Mouse (Mus musculus): ENCODE data around the gene Kdm2b. TPM values are rescaled to one million over a fixed set of nuclear protein-coding genes. Genes with fewer than 3 reads are reported as not detected.
A peak's percentile ranks its signal among the peaks of the same experiment; 100 is the strongest.

Gene Kdm2b
- polyA plus RNA-seq, 1 experiment = 20.5 TPM

DNA sequence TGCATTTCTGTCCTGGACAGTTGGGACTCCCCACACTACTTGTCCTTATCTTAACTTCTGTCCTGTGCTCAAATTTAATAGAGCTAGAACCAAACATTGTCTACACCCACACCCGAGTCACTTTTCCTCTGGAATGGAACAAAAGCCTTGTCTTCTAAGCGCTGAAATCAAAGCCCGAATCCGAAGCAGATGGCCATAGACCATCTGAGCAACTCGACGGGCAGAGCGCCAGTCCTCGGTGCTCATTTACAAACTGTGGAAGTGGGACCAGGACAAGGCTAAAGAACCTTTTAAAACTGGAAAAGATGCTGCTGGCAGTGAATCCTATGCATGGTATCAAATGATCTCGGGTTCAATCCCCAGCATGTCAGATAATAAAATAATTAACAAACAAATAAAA, 17.5 kb downstream of the Kdm2b start:
- DNase-seq (ENCODE audit: low spot score) = no peak

DNA sequence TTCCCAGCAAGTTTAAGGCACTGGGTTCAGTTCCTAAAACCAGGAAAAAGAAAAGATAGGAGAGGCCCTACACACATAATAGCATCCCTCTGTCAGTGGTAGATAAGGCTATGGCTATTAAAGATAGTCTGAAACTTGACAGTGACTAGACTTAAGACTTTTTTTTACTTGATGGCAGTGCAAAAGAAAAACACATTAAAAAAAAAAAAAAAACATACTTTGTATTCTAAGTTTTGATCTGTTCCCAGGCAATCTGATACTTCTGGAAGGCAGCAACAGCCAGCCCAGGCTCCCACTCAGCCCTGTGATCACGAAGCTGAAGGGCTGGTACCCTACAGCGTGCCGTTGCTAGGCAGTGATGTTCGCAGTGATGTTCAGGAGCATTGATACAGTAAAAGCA, 18.2 kb downstream of the Kdm2b start:
- DNase-seq (ENCODE audit: low spot score) = no peak

DNA sequence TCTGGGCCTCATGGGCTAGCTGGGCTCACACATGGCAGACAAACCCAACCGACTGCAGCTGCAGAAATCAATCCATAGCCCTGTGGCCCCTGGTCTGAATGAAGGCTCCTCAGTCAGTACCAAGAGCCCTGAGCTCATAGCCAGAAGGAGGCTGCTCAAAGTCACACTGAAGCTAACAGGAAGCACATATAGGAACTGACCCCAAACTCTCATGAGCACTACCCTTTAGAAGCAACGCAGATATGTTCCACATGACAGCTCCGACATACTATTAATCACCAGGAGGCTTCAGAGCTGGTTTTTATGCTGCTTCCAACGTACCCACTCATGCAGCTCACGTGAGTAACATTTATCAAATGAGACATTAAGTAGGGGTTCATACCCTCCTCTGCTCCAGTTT, 19.6 kb downstream of the Kdm2b start:
- DNase-seq (ENCODE audit: low spot score) = no peak

DNA sequence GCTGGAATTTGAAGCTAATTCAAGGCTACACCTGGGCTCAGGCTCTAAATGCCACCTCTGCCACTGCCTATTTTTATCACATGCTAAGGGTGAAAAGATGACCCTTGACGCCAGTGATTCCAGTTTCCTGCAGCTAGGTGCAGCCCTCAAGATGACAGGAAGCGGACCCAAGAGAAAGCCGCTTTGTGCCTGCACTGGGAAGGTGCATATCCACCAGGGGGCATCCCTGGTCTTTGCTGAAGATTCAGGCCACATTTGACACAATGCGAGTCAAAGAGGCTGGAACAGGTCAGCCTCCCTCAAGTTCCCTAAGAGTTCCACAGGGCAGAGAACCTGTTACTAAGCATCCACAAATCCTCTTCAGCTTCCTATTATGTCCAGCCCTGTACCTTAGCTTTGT, 21.3 kb downstream of the Kdm2b start:
- peak; percentile 53 for DNase-seq (ENCODE audit: low spot score)

DNA sequence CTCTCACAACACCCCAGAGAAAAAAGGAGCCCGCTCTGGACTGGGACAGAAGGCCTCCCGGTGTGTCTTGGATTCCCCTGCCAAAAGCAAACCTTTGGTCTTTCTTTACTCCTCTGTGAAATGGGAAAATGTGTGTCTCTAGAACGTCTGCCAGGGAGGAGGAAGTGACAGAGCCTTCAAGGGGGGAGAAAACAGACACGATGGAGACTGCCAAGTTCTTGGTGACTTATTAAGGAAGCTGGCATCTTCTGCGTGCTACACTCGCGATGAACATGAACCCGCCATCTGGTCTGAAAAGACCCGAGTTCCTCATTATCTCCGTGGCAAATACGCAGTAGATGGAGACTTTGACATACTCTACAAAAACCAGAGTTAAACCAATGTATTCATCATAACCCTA, 24.2 kb downstream of the Kdm2b start:
- DNase-seq (ENCODE audit: low spot score) = no peak

DNA sequence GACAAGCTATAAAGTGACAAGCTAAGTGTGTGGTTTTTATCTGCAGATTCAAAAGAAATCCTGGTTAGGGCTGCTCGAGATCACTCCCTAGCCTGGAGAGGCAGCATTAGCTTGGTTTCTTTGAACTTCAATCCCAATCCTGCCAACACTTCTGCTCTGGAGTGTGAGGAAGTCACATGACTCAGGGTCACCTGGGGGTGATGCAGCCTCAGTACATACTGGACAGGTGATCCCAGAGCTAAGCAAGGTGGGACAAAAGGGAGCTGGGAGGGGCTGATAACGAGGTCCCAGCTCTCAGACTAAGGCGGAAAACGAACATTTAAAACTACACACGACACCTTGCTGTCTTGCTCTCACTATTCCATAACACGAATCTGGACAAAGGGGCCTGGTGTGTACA, 24.8 kb downstream of the Kdm2b start:
- DNase-seq (ENCODE audit: low spot score) = no peak

DNA sequence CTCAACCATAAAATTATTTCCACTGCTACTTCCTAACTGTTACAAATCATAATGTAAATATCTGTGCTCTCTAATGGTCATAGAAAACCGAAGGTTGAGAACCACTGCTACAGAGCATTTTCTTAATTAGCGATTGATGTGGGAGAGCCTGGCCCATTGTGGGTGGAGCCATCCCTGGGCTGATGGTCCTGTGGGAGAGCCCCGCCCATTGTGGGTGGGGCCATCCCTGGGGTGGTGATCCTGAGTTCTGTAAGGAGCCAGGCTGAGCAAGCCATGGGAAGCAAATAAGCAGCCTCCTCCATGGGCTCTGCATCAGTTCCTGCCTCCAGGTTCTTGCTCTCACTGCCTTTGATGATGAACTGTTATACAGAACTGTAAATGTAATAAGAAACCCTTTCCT, 27.7 kb downstream of the Kdm2b start:
- no peak for DNase-seq (ENCODE audit: low spot score)

DNA sequence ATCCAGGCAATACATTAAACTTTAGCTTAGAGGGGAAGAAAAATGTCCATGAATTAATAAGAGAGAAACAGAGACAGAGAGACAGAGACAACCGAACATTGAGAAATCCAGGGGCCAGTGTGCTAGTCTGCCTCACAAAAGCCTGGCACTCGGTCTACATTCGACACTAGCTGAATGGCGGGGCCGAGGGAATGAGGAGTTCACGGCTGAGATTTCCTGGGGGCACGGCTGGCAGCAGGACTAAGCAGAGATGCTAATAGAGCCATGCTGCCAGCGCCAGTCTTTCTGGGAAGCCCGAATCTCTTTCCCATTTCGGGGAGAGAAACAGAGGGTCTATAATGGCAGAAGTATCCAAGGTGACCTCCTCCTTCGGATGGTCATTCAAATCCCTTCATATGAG, 30.2 kb downstream of the Kdm2b start:
- DNase-seq (ENCODE audit: low spot score) = no peak

DNA sequence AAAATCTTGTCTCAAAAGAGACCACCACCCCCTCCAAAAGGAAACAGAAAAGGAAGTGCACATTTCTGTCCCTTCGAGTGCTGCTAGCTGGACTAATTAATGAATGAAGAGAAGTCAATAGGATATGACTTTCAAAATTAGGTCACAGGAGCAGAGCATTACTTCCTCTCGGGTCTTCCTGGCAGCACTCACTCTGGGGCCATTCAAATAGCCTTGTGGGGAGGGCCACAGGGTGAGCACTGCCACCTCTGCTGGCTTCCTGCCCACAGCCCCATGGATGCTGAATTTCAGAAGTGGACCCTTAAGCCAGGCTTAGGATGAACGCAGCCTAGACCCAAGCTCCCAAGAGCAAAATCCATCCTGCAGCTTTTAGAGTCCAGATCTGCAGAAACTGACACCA, 33.6 kb downstream of the Kdm2b start:
- no peak for DNase-seq (ENCODE audit: low spot score)

DNA sequence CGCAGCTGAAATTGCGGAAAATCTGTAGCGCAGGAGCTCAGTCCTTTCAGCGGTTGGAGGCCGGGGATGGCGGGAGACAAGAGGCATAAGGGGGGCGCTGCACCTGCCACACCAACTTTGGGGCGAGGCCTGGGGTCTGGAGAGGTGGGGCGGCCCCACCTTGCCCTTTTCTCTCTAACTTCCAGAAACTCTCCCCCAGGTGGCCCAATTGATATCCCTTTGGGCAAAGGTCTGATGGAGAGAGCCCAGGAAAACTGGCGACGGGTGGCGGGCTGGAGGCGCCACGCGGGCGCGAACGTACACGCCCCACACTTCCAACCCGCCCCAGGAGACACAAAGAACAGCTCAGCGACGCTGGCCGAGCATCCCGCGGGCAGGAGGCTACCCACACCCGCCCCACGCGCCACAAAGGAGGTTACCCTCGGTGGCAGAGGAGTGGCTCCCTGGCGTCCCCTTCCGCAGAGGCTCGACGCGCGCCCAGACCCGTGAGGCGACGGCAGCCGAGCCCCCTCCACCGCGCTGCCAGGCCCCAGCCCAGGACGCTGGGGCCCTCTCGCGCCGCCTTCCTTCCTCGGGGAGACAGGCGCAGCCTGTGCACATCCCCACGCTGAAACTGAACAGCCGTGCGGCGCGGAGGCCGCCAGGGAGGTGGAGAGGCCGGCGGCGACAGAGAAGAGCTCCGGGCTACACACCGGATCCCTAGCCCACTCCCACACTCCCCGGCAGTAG, 37.5 kb downstream of the Kdm2b start:
- no peak for DNase-seq (ENCODE audit: low spot score)

DNA sequence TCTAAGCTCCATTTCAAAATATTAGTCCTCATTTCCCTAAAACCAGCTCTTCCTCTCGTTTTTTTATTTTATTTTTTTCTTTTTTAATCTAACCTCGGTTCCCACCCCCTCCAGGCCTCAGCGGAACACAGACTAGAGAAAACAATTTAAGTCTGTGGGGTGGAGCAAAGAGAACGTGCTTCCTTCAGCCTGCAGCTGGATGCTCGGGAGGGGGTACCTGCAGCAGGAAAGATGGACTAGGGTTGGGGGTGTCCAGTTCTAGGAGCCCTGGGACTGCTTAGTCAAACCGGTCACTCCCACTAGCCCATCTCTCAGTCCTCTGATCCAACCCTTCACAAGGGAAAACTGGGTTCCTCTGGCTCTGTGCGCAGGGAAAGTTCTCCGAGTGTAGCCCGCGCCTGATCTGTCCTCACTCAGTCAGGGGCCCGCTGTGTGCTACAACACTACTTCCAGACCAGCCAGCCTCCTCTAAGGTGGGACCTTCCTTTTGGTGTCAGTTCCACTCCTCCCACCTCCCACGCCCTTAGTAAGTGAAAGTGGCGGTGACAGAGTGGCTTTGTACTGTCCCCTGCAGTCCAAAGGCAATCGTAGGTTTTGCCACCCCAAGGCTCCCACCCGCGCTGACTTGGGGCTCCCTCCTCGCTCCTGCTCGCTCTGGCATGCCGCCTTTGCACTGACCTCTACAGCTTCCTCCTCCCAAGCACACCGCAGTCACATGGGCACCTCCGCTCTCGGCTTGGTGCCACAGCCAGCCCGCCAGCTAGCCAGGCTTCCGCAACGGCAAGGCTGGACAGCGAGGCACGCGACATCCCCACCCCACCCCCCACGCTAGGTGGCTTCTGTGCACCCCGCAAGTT, 38.3 kb downstream of the Kdm2b start:
- DNase-seq (ENCODE audit: low spot score) = peak; percentile 45

DNA sequence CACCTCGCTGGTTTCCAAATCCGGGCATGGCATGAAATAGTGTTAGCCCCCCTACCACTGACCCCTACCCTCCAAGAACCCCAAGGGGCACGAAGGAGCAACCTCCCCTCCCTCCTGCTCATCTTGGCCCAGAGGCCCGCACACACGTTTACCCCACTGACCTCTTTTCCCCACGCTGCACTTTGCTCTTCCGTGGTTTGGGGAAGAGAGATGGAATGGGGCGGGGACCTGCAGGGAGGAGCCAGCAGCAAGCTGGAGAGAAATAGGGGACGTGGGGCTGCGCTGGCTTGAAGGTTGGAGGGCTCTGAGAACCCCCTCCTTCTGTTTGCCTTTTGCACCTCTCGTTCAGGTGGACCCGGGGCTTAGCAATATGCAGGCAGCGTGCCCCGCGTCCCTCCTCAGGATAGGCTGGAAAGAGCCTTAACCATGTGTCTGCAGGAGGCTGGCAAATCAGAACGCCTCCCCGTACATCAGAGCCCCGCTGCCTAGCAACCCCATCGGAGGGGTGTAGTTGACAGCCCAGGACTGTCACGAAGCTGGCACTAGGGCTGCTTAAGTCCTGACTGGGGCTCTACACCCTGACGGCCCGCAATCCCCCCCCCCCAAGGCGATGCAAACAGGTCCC, 39.2 kb downstream of the Kdm2b start:
- no peak for DNase-seq (ENCODE audit: low spot score)

DNA sequence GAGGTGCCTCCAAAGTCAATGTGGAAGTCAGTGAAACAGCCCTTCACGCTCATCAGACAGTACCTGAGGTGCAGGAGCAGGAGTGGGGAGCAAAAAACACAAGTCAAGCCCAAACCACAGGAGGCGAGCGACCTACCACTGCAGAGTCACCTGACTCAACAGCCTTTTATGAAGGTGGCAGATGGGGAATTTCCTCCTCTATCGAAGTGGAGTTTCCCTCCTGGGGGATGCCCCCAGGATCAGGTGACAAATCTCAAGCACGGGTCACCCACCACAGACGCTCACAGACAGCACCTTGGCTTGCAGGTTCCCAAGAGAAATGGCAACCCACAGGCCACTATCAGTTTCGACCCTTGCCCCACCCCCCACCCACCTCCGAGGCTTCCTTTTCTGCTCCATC, 40.5 kb downstream of the Kdm2b start:
- DNase-seq (ENCODE audit: low spot score) = no peak

DNA sequence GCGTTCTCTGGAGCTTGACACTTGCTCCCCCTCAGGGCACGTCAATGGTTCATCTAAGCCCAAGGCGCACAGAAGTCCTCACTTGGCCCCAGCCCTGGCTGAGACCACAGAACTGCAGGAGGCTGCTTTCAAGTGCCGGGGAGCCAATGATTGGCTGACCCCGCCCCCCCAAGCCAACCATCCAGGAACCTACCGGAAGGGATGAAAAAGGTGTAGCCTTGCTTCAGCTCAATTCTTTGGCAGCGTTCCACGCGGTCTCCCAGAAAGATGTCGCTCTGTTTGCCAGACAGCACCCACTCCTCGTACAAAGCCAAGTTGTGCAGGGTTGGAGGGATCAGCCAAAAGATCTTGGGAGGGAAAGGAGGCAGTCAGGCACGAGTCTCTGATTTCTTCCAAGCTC, 42.1 kb downstream of the Kdm2b start:
- no peak for DNase-seq (ENCODE audit: low spot score)

DNA sequence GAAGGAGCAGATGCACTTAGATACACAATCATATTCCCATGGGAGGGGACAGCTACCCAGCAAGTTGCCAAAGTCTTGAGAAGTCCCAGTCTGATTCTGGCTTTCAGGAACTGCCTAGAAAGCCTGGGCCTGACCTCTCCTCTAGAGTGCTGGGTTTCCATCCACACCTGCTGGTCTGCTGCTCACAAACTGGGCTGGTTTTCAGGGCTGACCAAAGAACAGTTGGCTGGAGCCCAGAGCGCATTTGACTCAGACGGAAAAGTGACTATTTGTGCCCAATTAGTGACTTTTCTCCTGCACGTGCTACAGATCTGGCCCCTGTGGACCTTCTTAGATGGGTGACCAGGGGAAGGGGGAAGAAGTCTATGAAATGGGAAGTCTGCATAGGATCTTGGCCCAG, 50.9 kb downstream of the Kdm2b start:
- no peak for DNase-seq (ENCODE audit: low spot score)

DNA sequence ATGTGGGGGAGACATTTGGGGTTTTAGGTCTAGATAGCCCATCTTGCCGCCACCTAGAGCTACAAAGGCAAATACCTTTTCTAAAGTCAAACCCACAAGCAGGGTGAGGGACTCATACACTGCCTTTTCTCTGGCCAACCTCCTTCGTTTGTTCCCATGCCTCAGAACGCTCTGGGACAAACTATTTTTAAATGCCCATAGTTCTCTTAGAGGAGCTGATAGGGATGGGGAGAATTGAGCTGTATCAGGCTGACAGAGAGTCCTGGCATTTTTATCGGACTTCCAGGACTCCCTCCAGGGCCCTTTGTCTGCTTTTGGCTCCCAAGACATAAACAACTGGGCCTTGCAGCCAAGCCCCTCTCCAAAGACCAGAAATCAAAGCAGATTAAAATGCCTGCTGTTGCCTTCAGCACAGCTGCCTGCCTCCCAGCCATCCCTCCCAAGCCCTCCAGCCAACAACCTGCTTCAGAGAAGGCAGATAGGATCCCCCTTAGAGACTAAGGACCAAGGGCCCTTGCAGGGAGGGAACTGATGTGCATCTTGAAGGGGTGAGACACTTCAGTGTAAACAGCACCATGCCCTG, 51.6 kb downstream of the Kdm2b start:
- DNase-seq (ENCODE audit: low spot score) = no peak

DNA sequence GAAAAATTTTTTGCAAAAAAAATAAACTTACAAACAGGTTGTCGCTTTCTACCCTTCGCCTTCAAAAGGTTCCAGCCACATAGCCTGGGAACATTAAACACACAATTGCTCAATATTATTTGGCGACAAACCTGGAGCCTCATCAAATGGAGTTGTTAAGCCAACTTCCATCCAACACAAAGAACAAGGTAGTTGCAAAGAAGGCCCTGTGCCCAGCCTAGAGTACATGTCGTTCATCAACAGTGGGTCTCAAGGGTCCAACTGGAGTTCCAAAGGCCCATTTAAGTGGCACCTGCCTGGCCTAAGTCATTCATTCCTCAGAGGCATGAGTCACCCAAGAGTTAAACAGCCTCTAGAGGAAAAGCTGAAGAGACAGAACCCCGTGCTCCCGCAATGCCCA, 52.6 kb downstream of the Kdm2b start:
- DNase-seq (ENCODE audit: low spot score) = no peak

DNA sequence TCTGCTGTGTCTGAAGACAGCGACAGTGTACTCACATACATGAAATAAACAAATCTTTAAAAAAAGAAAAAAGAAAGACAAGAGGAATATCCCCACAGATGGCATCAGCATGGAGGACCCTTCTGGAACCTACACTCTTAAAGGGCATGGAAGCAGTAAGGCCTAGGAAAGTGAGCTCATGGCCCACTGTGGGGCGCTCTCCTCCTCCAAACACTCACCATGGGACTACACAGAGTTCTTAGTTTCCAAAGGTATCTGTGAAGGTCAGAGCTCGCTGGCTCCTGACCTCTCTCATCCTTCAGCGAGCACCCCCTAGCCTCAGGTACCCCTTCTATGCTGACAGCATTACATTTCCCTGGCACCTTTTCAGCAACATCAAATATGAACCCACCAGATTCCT, 53.8 kb downstream of the Kdm2b start:
- DNase-seq (ENCODE audit: low spot score) = no peak

DNA sequence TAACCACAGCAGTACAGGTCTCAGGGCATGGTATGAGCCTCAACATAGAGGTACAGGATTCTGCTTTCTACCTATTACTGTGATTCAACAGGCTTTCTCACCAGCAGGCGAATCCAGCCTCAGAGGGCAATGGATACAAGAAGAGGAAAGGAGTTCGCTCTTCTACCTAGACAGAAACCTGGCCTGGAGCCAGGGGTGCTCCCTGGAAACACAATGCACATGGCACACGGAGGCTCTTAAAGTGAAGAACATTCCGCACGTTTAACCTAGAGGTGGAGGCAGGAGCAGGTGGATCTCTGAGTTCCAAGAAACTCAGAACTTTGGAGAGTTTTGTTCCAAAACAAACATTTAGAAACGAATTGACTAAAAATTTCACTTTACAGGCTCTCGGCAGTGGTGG, 58.6 kb downstream of the Kdm2b start:
- no peak for DNase-seq (ENCODE audit: low spot score)

DNA sequence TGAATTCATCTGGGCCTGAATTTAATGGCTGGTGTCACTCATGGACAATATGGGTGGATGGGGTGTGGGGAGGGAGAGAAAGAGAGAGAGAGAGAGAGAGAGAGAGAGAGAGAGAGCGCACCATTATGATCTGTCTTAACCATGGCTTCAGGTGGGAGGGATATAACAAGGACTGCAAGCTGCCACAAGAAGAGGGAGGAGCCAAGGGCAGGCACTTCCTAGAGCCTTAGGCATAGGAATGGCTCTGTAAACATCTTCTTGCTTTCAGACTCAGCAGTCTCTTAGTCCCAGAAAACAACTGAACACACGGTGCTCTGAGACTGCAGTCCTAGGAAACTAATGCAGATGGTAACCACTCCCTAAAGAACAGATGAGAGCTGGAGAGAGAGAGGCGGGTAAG, 61.3 kb downstream of the Kdm2b start:
- DNase-seq (ENCODE audit: low spot score) = no peak

DNA sequence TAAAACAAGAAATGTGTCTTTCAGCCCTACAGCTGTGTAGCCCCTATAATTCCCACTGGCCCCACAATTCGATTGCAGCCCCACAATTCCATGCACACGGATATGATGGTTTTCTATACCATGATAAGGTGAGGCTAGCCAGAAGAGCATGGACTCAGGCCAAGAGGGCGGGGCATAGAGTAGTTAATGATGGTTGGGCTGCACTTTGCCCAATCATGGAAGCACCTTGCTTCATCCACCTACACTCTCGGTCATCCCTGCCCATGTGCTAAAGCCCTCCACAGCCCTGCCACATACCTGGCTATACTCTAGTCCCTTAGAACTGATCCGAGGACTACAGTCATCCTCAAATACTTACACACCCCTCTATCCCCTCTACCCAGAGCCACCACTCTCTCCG, 61.9 kb downstream of the Kdm2b start:
- no peak for DNase-seq (ENCODE audit: low spot score)

DNA sequence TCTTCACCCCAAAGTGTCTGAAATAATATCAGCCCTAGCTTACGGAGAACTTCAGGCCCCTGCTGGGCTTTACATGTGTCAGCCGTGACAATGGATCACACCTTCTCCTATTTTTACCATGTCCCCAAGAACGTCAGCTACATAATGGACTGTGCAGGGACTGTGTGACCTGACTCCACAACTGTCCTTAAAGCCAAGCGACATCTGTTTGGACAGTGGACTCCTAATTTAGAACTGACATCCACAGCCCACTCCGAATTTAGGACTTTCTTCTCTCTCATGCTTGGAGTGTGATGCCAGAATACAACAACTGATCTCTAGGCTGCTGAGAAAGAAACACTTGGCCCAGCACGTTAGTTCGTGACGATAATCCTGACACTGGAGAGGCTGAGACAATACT, 62.5 kb downstream of the Kdm2b start:
- no peak for DNase-seq (ENCODE audit: low spot score)

DNA sequence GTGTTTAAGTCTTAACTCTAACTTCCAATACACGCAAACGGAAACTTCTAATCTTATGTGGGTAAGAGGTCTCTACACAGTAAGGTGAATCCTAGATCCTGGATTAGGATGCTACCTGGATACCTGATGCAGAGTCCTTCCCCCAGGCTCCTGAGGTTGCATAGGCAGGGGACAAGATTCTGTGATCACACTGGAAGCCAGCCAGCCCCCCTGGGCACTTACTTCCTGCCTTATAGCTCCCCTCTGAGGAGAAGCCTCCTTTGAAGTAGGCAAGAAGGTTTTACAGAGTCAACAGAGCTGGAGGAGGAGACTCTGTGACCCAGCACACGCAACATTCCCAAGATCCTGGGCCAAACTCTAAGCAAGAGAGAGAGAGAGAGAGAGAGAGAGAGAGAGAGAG, 63.3 kb downstream of the Kdm2b start:
- no peak for DNase-seq (ENCODE audit: low spot score)

Data from urinary bladder, adult 2 months (tissue).